Mouse (Mus musculus) liver, adult 2 months (tissue): ENCODE results near the gene Catsperz.

Source experiments
- CTCF ChIP-seq: fragments of 200-500 bp; IDR thresholded peaks from 2 replicates; pipeline ENCODE4 v1.5.1; 2011; ENCODE audit warnings: low read depth, low read length, control low read depth
- POLR2A ChIP-seq: fragments of 200-500 bp; IDR thresholded peaks from 2 replicates; pipeline ENCODE4 v1.6.1; 2011; ENCODE audit warnings: low read length, control low read depth; ENCODE audit not compliant: insufficient read depth; ENCODE audit errors: extremely low read depth

DNA sequence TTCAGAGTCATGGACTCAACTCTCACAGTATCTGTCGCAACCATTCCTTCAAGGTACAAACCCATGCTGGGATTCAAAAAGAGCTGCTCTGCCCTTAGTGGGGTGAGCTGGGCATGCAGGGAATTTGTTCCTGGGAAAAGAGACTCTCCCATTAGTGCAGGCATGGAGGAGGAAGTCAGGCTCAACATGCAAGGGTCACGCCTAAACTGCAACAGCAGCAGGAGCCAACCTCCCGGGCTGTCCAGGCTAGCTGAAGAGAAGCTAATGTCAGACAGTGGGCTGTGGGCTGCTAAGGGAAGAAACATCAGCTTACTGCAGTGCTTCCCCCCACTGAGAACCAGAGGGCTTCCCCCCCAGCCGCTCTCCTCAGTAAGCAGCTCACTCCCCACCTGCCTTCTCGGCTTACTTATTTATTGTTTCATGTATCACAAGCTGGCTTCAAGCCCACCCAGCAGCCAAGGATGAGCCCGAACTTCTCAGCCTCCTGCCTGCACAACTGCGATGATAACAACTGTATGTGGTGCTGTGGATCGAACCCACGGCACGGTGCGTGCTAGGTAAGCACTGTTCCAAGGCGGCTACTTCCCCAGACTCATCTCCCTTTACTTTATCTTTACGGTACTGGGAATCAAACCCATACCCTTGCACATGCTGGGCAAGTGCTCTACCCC, 47.2 kb upstream of the Catsperz start:
- no peak for TF ChIP-seq POLR2A
- no peak for TF ChIP-seq CTCF
